Mouse (Mus musculus) ES-Bruce4 (cell line): ENCODE data around the gene Mast4. TPM values are rescaled to one million over a fixed set of nuclear protein-coding genes. Genes with fewer than 3 reads are reported as not detected.

Experiments used
- H3K27ac ChIP-seq: 2 replicates; pipeline ENCODE4 v1.5.1; 2012; ENCODE audit warnings: low read length, inconsistent platforms; ENCODE audit not compliant: insufficient read depth
- H3K27me3 ChIP-seq: 2 replicates; pipeline ENCODE4 v1.6.1; 2012; ENCODE audit warnings: mild to moderate bottlenecking, low read length, inconsistent platforms; ENCODE audit not compliant: control insufficient read depth, poor library complexity, insufficient read depth, severe bottlenecking
- H3K36me3 ChIP-seq: 2 replicates; pipeline ENCODE4 v1.6.1; 2012; ENCODE audit warnings: inconsistent platforms, mild to moderate bottlenecking, low read length, moderate library complexity; ENCODE audit not compliant: control insufficient read depth, poor library complexity, insufficient read depth, severe bottlenecking
- H3K4me1 ChIP-seq: one replicate; pipeline ENCODE4 v1.8.1; 2011; ENCODE audit warnings: low read length; ENCODE audit not compliant: control insufficient read depth, insufficient read depth
- H3K4me3 ChIP-seq: 2 replicates; pipeline ENCODE4 v1.5.1; 2011; ENCODE audit warnings: low read depth, mild to moderate bottlenecking, low read length
- H3K9ac ChIP-seq: 2 replicates; pipeline ENCODE4 v1.6.1; 2012; ENCODE audit warnings: low read depth, mild to moderate bottlenecking, inconsistent platforms; ENCODE audit not compliant: poor library complexity, severe bottlenecking
- H3K9me3 ChIP-seq: replicated peaks from 2 replicates; pipeline ENCODE4 v1.6.1; 2012; ENCODE audit warnings: mild to moderate bottlenecking, low read length, inconsistent platforms; ENCODE audit not compliant: control insufficient read depth, poor library complexity, insufficient read depth, severe bottlenecking
- CTCF ChIP-seq: IDR thresholded peaks from one replicate; pipeline ENCODE4 v1.8.1; 2011; ENCODE audit warnings: low read depth, low read length
- EP300 ChIP-seq: IDR thresholded peaks from 2 replicates; pipeline ENCODE4 v1.6.1; 2011; ENCODE audit warnings: low read depth, low read length; ENCODE audit not compliant: insufficient read depth
- POLR2A ChIP-seq: IDR thresholded peaks from one replicate; pipeline ENCODE4 v1.8.1; 2011; ENCODE audit warnings: low read length; ENCODE audit not compliant: insufficient read depth
- polyA plus RNA-seq: library from polyadenylated mRNA; stranded (reverse); fragments of >200 nt; gene quantifications from 2 replicates; pipeline ENCODE4 v1.2.4, GENCODE M21; 2011; ENCODE audit warnings: low read depth; ENCODE audit not compliant: missing spikeins, insufficient read depth, insufficient read length

The Mast4 gene
- polyA plus RNA-seq, 1 experiment: 25.3 TPM

GRCm38 (mm10) chr13:103144343-103144742, 190.0 kb downstream of the Mast4 start:
- no peak for TF ChIP-seq CTCF
- TF ChIP-seq POLR2A: no peak
- no peak for TF ChIP-seq EP300
- Histone ChIP-seq H3K9ac (no peak overlapping the region), H3K27ac (no peak overlapping the region), H3K4me1 (no peaks in the 10 kb centered on the region), H3K9me3 (no peaks in the 10 kb centered on the region), H3K4me3 (no peak overlapping the region), H3K27me3 (no peaks in the 10 kb centered on the region), H3K36me3 (no peaks in the 10 kb centered on the region)

- no peaks in the 10 kb centered on the region for H3K36me3 ChIP-seq
- TF ChIP-seq POLR2A: no peak
- no peak for TF ChIP-seq EP300
- no peak for TF ChIP-seq CTCF
These were observed 193.0 kb downstream of the Mast4 start for GRCm38 (mm10) chr13:103141304-103141703.

GRCm38 (mm10) chr13:103140051-103140450, 194.2 kb downstream of the Mast4 start:
- H3K9ac ChIP-seq: no peak overlapping the region
- no peak for TF ChIP-seq CTCF
- TF ChIP-seq EP300: no peak
- TF ChIP-seq POLR2A: no peak
- H3K27me3 ChIP-seq: no peaks in the 10 kb centered on the region
- no peaks in the 10 kb centered on the region for H3K4me1 ChIP-seq
- no peaks in the 10 kb centered on the region for H3K36me3 ChIP-seq
- no peaks in the 10 kb centered on the region for H3K9me3 ChIP-seq
- no peak overlapping the region for H3K27ac ChIP-seq
- no peak overlapping the region for H3K4me3 ChIP-seq

More at GRCm38 (mm10) chr13:103141304-103141703, 193.0 kb downstream of the Mast4 start:
- no peaks in the 10 kb centered on the region for H3K27me3 ChIP-seq
- no peaks in the 10 kb centered on the region for H3K4me1 ChIP-seq
- H3K4me3 ChIP-seq: no peak overlapping the region
- H3K9me3 ChIP-seq: no peaks in the 10 kb centered on the region
- H3K27ac ChIP-seq: no peak overlapping the region
- H3K9ac ChIP-seq: no peak overlapping the region

GRCm38 (mm10) chr13:103138298-103138697, 196.0 kb downstream of the Mast4 start:
- Histone ChIP-seq H3K27me3 (no peaks in the 10 kb centered on the region), H3K9ac (no peak overlapping the region), H3K27ac (no peak overlapping the region), H3K4me1 (no peaks in the 10 kb centered on the region), H3K9me3 (no peaks in the 10 kb centered on the region), H3K36me3 (no peaks in the 10 kb centered on the region), H3K4me3 (no peak overlapping the region)
- TF ChIP-seq CTCF (no peak), POLR2A (no peak), EP300 (no peak)

GRCm38 (mm10) chr13:103135224-103135883, 198.9 kb downstream of the Mast4 start:
- no peak overlapping the region for H3K27ac ChIP-seq
- H3K9ac ChIP-seq: no peak overlapping the region
- no peaks in the 10 kb centered on the region for H3K4me1 ChIP-seq
- H3K9me3 ChIP-seq: no peaks in the 10 kb centered on the region
- H3K4me3 ChIP-seq: no peak overlapping the region
- TF ChIP-seq EP300 (no peak), CTCF (no peak), POLR2A (no peak)
- no peaks in the 10 kb centered on the region; the same call in 1 of the 2 replicates for H3K27me3 ChIP-seq
- H3K36me3 ChIP-seq: no peaks in the 10 kb centered on the region

- Histone ChIP-seq H3K4me3 (no peak overlapping the region), H3K27me3 (no peaks in the 10 kb centered on the region; the same call in 1 of the 2 replicates), H3K9ac (no peak overlapping the region), H3K9me3 (no peaks in the 10 kb centered on the region), H3K27ac (no peak overlapping the region), H3K36me3 (no peaks in the 10 kb centered on the region), H3K4me1 (no peaks in the 10 kb centered on the region)
- TF ChIP-seq CTCF (no peak), POLR2A (no peak), EP300 (no peak)
These were observed 202.5 kb downstream of the Mast4 start for GRCm38 (mm10) chr13:103131781-103132180.
